Mouse (Mus musculus) B cell, adult 2 months (primary cell): ENCODE results near the gene 4921524J17Rik.

Source experiments
- DNase-seq, 2 experiments: peaks; one replicate each; pipeline ENCODE4 v3.0.0; 2022

The 4921524J17Rik gene

DNA sequence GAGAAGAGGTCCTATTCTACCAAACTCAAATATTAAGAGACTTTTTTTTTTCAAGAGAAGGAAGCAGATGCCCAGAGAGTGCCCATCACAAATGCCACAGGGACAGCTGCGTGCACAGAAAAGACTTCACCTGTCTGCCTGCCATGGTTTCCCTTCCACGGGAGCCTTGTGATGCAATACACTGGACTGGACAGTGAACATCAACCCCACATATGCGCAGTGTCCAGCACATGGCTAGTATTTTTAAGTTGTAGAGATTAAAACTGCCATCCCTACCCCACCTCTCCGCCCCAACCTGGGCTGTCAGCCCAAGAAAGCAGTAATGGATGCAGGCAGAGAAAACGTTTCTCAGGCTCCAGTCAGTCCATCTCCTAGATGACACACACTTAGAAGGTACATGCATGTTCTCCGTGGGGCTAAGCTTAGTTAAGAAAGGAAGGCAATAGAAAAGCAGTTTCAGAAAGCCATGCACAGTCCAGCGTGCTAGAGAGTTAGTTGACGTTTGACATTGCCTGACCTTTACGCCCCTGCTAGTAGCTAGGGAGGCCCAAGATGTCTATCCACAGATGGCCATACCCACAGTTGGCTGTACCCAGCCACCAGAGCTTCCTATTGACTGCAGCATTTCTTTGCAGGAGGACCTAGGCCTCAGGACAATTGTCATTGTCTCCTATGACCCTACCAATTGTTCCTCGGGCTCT, 52.4 kb downstream of the 4921524J17Rik start:
- no peak for DNase-seq

DNA sequence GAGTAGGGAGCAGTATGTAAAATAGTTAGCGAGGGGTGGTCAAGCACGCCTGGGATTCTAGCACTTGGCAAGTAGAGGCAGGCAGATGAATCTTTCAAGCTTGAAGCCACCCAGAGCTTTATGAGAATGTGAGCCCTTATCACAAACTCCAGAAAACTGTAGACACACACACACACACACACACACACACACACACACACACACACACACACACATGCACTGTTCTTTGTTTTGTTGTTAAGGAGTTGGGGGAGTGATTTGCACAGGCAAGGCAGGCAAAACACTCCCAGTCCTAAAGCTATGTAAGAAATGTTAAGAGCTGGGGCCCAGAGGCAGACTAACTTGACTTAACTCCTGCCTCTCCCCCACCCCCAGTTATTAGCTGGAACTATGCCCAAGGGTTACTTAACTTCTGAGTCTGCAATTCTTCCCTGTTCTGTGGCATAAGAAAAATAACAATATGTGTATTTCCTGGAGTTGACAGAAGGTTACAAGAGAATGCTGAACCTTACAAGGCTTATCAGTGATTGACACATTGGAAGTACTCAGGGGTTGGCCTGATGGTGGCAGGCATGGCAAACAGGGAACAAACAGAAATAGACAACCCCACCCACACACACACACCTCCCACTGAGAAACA, 53.4 kb downstream of the 4921524J17Rik start:
- DNase-seq: no peak

DNA sequence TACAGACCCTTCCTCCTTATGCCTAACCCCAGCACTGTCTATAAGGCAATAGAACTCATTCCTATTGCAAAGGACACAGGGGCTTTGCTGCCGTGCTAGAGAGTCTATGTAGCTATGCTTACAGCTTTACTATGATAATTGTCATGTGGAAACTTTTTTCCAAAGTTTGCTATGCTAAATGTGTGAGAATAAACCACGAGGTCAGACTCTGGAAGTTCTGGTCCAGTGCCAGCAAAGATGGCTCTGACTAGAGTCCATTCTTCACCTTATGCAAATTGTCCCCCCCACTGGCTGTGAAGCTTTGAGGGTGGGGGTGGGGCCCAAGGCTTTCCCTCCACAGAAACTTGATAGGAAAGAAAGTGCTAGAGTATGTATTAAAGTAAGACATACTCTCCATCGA, 56.1 kb downstream of the 4921524J17Rik start:
- no peak for DNase-seq

DNA sequence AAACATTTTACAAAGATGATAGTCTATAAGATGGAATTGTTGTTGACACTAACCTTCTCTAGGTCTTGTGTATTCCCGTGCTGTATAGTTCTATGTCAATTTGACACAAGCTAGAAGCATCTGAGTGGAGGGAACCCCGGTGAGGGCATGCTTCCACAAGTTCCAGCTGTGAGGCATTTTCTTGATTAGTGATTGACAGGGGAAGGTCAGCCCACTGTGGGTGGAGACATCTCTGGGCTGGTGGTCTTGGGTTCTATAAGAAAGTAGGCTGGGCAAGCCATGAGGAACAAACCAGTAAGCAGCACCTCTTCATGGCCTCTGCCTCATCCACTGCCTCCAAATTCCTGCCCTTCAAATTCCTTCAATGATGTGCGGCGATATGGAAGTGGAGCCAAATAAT, 58.3 kb downstream of the 4921524J17Rik start:
- no peak for DNase-seq

DNA sequence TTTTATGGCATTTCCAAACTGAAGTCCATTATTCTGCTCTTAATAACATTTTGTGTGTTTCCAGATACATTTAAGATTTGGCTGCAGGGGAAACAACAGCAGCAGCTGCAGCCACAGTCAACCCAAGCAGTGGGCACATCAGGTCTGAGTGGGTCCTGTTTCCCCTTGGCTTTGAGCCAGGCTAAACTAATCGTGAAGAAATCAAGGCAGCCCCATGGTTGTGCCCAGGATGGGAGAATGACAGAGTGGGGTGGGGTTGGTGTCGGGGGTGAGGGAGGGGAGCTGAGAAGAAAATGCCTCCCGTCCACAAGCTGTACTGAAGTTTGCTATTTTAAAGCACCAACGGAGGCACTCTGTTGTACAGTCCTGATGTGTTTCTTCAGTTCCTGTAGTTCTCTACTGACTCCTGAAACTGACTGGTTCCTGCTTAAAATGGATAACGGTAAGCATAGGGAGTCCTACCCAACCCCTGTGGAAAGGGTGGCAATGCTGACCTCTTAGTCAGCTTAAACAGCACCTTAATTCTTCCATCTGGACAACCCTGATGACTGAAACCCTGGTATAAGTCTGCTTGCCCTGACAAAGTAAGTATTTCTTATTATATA, 59.1 kb downstream of the 4921524J17Rik start:
- DNase-seq: no peak

DNA sequence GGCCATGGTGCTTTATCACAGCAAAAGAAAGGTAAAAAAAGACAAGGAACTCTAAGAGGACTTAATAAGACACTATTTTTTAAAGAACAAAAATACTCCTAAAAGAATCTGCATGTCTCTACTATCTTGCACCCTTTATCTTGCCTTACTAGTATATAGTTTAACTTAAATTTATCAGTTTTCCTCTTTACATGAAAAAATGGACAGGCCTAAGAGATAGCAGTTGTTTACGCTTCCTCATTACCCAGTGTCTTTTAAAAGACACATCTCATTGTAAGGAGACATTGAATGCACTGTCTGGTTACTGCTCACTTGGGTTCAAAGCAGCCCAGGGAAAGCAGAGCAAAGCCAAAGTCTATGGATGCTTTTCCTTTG, 60.2 kb downstream of the 4921524J17Rik start:
- no peak for DNase-seq

DNA sequence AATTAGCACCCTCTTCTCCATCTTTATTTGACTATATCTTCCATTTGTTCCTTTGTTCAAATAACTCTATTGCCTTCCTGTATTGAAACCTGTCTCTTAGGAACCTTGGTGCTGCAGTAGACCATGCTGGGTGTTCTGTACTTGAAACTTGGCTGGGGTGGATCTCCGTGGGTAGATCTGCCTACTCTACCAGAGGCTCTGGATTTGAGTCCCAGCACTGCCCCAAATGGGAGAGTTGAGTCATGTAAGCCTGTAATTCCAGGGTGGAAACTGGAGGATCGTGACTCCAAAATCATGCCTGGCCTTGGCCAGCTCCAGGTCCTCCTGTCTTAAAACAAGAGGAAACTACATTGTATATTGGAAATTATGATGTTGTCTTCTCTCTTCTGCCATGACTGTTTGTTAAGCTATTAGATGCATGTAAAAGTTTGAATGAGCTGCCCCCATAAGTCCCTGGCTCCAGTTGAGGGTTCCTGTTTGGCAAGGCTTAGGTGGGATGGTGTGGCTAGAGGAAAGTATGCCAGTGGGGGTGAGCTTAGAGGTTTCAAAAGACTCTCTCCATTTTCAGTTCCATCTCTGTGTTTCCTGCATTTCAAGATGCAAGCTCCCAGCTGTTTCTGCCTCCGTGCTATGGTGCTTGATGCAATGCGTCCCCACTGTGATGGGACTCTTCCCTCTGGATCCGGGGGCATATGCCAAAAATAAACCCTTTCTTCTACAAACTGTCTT, 60.7 kb downstream of the 4921524J17Rik start:
- no peak for DNase-seq

DNA sequence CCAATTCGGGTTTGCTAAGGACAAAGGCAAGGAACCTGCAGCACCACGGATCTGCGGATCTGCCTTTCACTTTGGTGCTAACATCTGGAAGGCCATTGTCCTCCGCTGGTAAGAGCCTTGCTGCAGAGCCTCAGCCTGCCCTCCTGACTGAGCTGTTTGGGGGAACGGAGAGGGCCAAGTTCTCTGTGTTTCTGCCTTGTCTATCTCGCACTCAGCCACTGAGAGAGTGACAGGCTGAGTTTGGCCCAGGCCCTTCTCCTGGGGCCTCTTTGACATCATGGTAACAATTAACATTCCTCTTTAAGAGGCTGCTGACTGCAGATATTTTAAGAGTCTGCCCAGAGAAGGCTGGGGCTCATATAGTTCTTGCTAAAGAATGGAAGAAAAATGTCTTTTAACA, 67.5 kb downstream of the 4921524J17Rik start:
- no peak for DNase-seq

DNA sequence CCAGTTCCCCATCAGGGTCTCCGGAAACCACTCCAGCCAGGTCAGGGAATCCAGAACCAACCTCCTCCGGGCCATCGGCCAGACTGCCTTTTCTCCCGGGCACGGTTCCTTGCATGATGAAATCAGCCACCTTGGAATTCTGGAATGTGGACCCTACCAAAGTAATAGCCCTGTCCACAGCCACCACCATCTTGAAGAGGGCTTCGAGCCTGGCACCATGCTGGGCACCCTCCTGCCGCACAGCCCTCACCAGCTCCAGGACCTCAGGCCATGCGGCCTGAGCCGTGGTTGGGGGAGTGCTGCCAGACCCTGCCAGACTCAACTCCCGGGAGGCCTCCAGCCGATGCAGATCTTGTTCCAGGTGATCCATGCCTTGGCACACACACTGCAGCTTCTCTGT, 68.0 kb downstream of the 4921524J17Rik start:
- DNase-seq: no peak

DNA sequence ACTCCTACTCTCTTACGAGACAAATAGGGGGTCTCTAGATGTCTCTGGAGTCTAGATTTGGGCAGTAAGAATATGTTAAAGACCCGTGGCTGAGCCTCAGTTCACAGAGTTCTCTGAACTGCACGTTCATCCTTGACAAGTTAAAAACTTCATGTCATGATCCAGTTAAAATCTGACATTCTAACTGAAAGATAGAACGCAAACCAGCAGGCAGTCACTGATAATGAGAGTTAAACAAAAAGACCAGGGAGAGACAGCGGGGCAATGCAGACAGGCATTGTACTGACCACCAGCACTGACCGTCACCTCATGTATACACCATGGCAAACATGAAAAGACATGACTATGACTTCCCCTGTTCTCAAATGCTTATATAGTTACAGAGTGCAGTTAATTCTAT, 69.2 kb downstream of the 4921524J17Rik start:
- no peak for DNase-seq

DNA sequence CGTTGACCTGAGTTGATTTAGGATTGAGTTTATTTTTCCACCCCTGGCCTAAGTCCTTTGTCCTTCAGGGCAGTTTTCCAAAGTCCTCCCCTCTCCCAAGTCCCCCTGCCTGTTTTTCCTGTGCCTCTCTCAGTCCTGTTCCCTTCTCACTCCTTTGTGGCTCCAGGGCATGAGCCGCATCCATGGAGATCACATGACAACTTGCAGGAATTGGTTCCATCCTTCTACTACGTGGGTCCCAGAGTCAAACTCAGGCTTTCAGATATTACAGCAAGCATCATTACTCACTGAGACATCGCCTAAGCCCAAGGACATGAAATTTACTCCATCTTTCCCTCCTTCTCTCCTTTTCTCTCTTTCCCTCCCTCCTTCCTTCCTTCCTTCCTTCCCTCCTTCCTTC, 70.4 kb downstream of the 4921524J17Rik start:
- no peak for DNase-seq
